Mouse (Mus musculus) embryonic facial prominence, embryonic 10.5 days (tissue): ENCODE data around the gene Macrod1. TPM values are rescaled to one million over a fixed set of nuclear protein-coding genes. Genes with fewer than 3 reads are reported as not detected.

Experiments used
- DNase-seq: peaks from one replicate; pipeline ENCODE4 v3.0.0-alpha.2; 2017; ENCODE audit warnings: low spot score
- H3K27ac ChIP-seq: fragments of 300-500 bp; sonication (generic); replicated peaks from 2 replicates; pipeline ENCODE4 v1.5.1; 2016; ENCODE audit warnings: mild to moderate bottlenecking
- H3K27me3 ChIP-seq: fragments of 300-500 bp; sonication (generic); replicated peaks from 2 replicates; pipeline ENCODE4 v1.6.1; 2016; ENCODE audit warnings: low read depth, mild to moderate bottlenecking; ENCODE audit not compliant: poor library complexity, severe bottlenecking
- H3K36me3 ChIP-seq: fragments of 300-500 bp; sonication (generic); replicated peaks from 2 replicates; pipeline ENCODE4 v1.6.1; 2016; ENCODE audit warnings: mild to moderate bottlenecking, moderate library complexity
- H3K4me1 ChIP-seq: fragments of 300-500 bp; sonication (generic); 2 replicates; pipeline ENCODE4 v1.6.1; 2016
- H3K4me3 ChIP-seq: fragments of 300-500 bp; sonication (generic); 2 replicates; pipeline ENCODE4 v1.5.1; 2016; ENCODE audit warnings: mild to moderate bottlenecking, moderate library complexity
- H3K9me3 ChIP-seq: fragments of 300-500 bp; sonication (generic); 2 replicates; pipeline ENCODE4 v1.6.1; 2016; ENCODE audit warnings: mild to moderate bottlenecking
- WGBS: fragments of 180-500 bp; shearing (Covaris S2); methylation state at CpG from one replicate; pipeline ENCODE4 v1.1.7; 2016; 5-methylcytosine and 5-hydroxymethylcytosine counted together
- polyA plus RNA-seq: library from polyadenylated mRNA; unstranded; fragments of >200 nt; fragmentation: Nextera tagmentation; extraction: Ambion mirVana; gene quantifications from 2 replicates; pipeline ENCODE4 v1.2.1, GENCODE M21; 2016

The Macrod1 gene
- polyA plus RNA-seq, 1 experiment from 2014 or later: 5.0 TPM

DNA sequence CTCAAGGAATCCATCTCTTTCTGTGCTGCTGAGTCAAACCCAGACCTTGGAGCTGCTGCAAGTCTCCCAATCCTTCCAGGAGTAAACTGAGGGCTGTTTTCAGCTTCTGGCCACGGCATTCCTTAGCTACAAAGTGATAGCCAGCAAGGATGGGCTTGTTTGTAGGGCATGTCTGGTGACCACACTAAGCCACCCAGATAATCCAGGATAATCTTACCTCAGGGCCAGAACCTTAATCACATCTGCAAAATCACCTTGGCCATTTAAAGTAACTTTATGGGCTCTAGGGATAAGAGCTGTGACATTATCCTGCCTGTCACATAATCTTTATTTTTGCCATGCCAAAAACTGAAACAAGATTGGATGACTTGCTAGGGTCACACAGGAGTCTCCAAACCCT, 155.6 kb downstream of the Macrod1 start:
- H3K4me3 ChIP-seq: no peak overlapping the region
- H3K36me3 ChIP-seq: peaks cover 62% of the 10 kb centered on the region
- H3K27ac ChIP-seq: no peak overlapping the region
- no peaks in the 10 kb centered on the region for H3K27me3 ChIP-seq
- WGBS: 95% methylated on average over 1 of the region's 1 CpGs
- DNase-seq: no peak
- peaks cover 18% of the 10 kb centered on the region for H3K4me1 ChIP-seq
- H3K9me3 ChIP-seq: no peaks in the 10 kb centered on the region

DNA sequence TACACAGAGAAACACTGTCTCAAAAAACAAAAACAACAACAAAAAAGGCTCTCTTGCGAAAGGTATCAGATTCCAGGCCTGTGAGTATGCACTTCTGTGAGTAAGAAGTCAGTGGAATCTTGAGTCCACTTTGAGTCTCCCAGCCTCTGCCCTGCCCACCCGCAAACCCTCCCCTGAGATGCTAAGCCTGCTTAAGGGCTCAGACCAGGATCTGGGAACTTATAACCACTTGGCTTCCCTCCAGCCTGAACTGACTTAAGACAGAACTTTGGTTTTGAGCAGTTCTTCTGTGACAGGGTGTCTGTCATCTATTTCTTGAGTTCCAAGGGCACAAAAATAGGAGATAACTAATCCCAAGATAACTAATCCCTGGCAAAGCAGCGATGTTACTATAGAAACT, 156.4 kb downstream of the Macrod1 start:
- no peak for DNase-seq
- WGBS: 92% methylated on average over 3 of the region's 3 CpGs
- peaks cover 21% of the 10 kb centered on the region for H3K4me1 ChIP-seq
- H3K27me3 ChIP-seq: no peaks in the 10 kb centered on the region
- peaks cover 62% of the 10 kb centered on the region for H3K36me3 ChIP-seq
- no peak overlapping the region for H3K27ac ChIP-seq
- no peak overlapping the region for H3K4me3 ChIP-seq
- H3K9me3 ChIP-seq: no peaks in the 10 kb centered on the region

- no peaks in the 10 kb centered on the region for H3K9me3 ChIP-seq
- WGBS: 94% methylated on average over 5 of the region's 5 CpGs
- H3K4me3 ChIP-seq: peak overlapping the region; percentile 16; the same call in 1 of the 2 replicates
- peaks cover 27% of the 10 kb centered on the region for H3K4me1 ChIP-seq
- no peak overlapping the region for H3K27ac ChIP-seq
- peaks cover 62% of the 10 kb centered on the region for H3K36me3 ChIP-seq
- no peaks in the 10 kb centered on the region for H3K27me3 ChIP-seq
- no peak for DNase-seq
Observed at GRCm38 (mm10) chr19:7214484-7214883, 157.9 kb downstream of the Macrod1 start.

GRCm38 (mm10) chr19:7217162-7217925, 160.7 kb downstream of the Macrod1 start, which contains the start of gene Cox8a:
Gene Cox8a, minus strand, starts transcription at chr19:7217616.
- peak within 1 kb of the TSS; percentile 85 for H3K4me3 ChIP-seq
- WGBS: under 1% methylated on average over 50 of the region's 50 CpGs
- H3K36me3 ChIP-seq: peaks cover 38% of the 10 kb centered on the region
- peak within 1 kb of the TSS; percentile 92 for H3K27ac ChIP-seq
- no peaks in the 10 kb centered on the region for H3K9me3 ChIP-seq
- H3K4me1 ChIP-seq: peaks cover 27% of the 10 kb centered on the region
- H3K27me3 ChIP-seq: no peaks in the 10 kb centered on the region
- DNase-seq: peak; percentile 98

DNA sequence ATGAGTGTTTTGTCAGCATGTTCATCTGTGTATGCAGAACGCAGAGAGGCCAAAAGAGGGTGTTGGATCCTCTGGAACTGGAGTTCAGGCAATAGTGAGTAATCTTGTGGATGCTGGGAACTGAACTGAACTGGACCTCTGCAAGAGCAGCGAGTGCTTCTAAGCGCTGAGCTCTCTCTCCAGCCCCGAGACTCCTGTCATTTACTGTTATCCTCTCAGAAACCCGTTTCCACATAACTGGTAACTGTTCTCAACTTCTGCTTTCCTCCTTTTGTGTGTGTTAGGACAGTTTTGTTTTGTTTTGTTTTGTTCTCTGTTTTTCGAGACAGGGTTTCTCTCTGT, 161.3 kb downstream of the Macrod1 start:
- Histone ChIP-seq H3K27ac (peak overlapping the region; percentile 71), H3K4me3 (peak overlapping the region; percentile 85), H3K36me3 (peaks cover 35% of the 10 kb centered on the region), H3K4me1 (peaks cover 27% of the 10 kb centered on the region), H3K27me3 (no peaks in the 10 kb centered on the region), H3K9me3 (no peaks in the 10 kb centered on the region)
- 12% methylated on average over 6 of the region's 6 CpGs for WGBS
- DNase-seq: no peak

GRCm38 (mm10) chr19:7218753-7219152, 162.1 kb downstream of the Macrod1 start:
- H3K27me3 ChIP-seq: no peaks in the 10 kb centered on the region
- no peak for DNase-seq
- H3K4me3 ChIP-seq: peak overlapping the region; percentile 85; the same call in 1 of the 2 replicates
- H3K36me3 ChIP-seq: peaks cover 26% of the 10 kb centered on the region
- H3K4me1 ChIP-seq: peaks cover 27% of the 10 kb centered on the region
- no peaks in the 10 kb centered on the region for H3K9me3 ChIP-seq
- H3K27ac ChIP-seq: no peak overlapping the region
- WGBS: 95% methylated on average over 5 of the region's 5 CpGs

GRCm38 (mm10) chr19:7222196-7222595, 165.6 kb downstream of the Macrod1 start:
- no peaks in the 10 kb centered on the region for H3K27me3 ChIP-seq
- H3K4me1 ChIP-seq: peaks cover 9% of the 10 kb centered on the region
- DNase-seq: no peak
- H3K9me3 ChIP-seq: no peaks in the 10 kb centered on the region
- peaks cover 24% of the 10 kb centered on the region for H3K36me3 ChIP-seq
- no peak overlapping the region for H3K27ac ChIP-seq
- 86% methylated on average over 6 of the region's 6 CpGs for WGBS
- H3K4me3 ChIP-seq: no peak overlapping the region; the same call in 1 of the 2 replicates

DNA sequence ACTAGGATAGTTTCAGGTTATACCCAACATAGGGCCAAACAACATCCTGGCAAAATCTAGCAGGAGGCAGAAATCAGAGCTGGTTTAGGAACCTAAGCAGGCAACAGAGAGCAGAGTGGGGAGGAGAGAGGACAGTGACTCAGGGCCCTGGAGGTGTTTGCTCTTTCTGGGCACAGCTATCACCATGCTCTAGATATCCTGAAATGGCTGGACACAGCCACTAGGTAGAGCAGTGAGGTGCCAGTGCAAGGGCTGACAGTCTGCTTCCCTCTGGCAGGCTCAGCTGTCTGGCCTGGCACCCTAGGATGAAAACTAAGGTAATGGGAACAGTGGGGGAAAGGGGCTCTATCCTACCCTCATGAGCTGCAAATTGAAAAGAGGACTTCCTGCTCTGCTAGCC, 166.9 kb downstream of the Macrod1 start:
- H3K36me3 ChIP-seq: peaks cover 37% of the 10 kb centered on the region
- no peaks in the 10 kb centered on the region for H3K9me3 ChIP-seq
- DNase-seq: no peak
- no peak overlapping the region for H3K27ac ChIP-seq
- no peaks in the 10 kb centered on the region for H3K27me3 ChIP-seq
- no peak overlapping the region for H3K4me3 ChIP-seq
- peaks cover 1% of the 10 kb centered on the region; the same call in 1 of the 2 replicates for H3K4me1 ChIP-seq

DNA sequence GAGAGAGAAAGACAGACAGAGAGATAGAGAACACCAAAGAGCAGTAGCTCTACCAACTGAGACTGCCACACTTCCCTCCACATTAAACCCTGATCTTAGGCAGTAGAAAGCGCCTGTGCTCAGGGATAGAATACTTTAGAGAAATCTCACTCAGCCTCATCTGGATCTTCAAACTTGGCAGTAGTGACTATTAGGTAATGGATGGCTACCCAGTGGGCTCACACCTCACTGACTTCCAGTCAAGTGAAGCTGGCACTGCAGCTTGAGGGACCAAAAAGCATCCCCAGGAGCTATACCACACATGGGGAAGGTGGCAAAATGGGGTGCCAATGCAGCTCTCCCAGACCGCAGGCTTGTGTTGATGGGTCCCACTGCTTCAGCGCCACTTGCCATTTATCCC, 167.6 kb downstream of the Macrod1 start:
- H3K36me3 ChIP-seq: peaks cover 44% of the 10 kb centered on the region

GRCm38 (mm10) chr19:7225096-7225690, 168.6 kb downstream of the Macrod1 start:
- 90% methylated on average over 9 of the region's 9 CpGs for WGBS
- DNase-seq: no peak
- Histone ChIP-seq H3K27ac (no peak overlapping the region), H3K9me3 (0 out of 2 replicates have a peak, but pooled peaks cover 3% of the 10 kb centered on the region), H3K27me3 (no peaks in the 10 kb centered on the region), H3K36me3 (peaks cover 54% of the 10 kb centered on the region), H3K4me1 (no peaks in the 10 kb centered on the region), H3K4me3 (no peak overlapping the region)

More for the DNA sequence above, 167.6 kb downstream of the Macrod1 start:
- Histone ChIP-seq H3K27me3 (no peaks in the 10 kb centered on the region), H3K4me3 (no peak overlapping the region), H3K27ac (no peak overlapping the region), H3K9me3 (0 out of 2 replicates have a peak, but pooled peaks cover 2% of the 10 kb centered on the region), H3K4me1 (no peaks in the 10 kb centered on the region)
- DNase-seq: no peak
- 88% methylated on average over 3 of the region's 3 CpGs for WGBS

GRCm38 (mm10) chr19:7226511-7226914, 169.9 kb downstream of the Macrod1 start:
- H3K4me1 ChIP-seq: no peaks in the 10 kb centered on the region
- DNase-seq: no peak
- H3K9me3 ChIP-seq: 0 out of 2 replicates have a peak, but pooled peaks cover 3% of the 10 kb centered on the region
- no peak overlapping the region for H3K4me3 ChIP-seq
- no peak overlapping the region for H3K27ac ChIP-seq
- 80% methylated on average over 6 of the region's 6 CpGs for WGBS
- peaks cover 67% of the 10 kb centered on the region for H3K36me3 ChIP-seq
- H3K27me3 ChIP-seq: no peaks in the 10 kb centered on the region

- H3K27ac ChIP-seq: no peak overlapping the region
- H3K4me3 ChIP-seq: peak overlapping the region; percentile 9; the same call in 1 of the 2 replicates
- H3K27me3 ChIP-seq: no peaks in the 10 kb centered on the region
- peaks cover 3% of the 10 kb centered on the region for H3K4me1 ChIP-seq
- DNase-seq: peak; percentile 67
- WGBS: 67% methylated on average over 8 of the region's 8 CpGs
- peaks cover 90% of the 10 kb centered on the region for H3K36me3 ChIP-seq
- H3K9me3 ChIP-seq: no peaks in the 10 kb centered on the region
Observed at GRCm38 (mm10) chr19:7234537-7235221, 178.1 kb downstream of the Macrod1 start.
